Mouse (Mus musculus) left cerebral cortex, postnatal 10 days (tissue): ENCODE results near the gene Heatr1. TPM values are rescaled to one million over a fixed set of nuclear protein-coding genes. Genes with fewer than 3 reads are reported as not detected.

Experiments
- total RNA-seq, 2 experiments: library from RNA; stranded (reverse); gene quantifications; 2 replicates each; pipeline ENCODE4 v1.2.3; 2021

The Heatr1 gene
- total RNA-seq, 2 experiments from 2014 or later = 19.5 to 23.6 TPM

Other genes with a start within 250 kb of the Heatr1 start
- 10 to 100 TPM; 15.3 to 18.0 TPM for gene Mtr, start 136.9 kb upstream of the Heatr1 start, total RNA-seq
- gene Actn2, start 54.3 kb upstream of the Heatr1 start, total RNA-seq = 10 to 100 TPM; 22.4 to 24.0 TPM
- 10 to 100 TPM; 25.4 to 27.0 TPM for gene Lgals8, start 69.9 kb downstream of the Heatr1 start, total RNA-seq
- under 1 TPM; 0.47 to 0.93 TPM for gene Edaradd, start 125.4 kb downstream of the Heatr1 start, total RNA-seq
- 10 to 100 TPM; 10.5 to 11.0 TPM for gene Ero1lb, start 170.8 kb downstream of the Heatr1 start, total RNA-seq